Mouse (Mus musculus): Measurements from ENCODE around the gene Sept1.
"Not testable (repeated sequence)": the region's sequence is repeated elsewhere in the genome, so short reads cannot be mapped to it uniquely, and the experiment has no call there.

Gene Sept1

GRCm38 (mm10) chr7:127194011-127194632 lies 38.8 kb downstream of the Sept1 start:
- no peak for DNase-seq (ENCODE audit: low spot score in 2 of 2)

GRCm38 (mm10) chr7:127192989-127193388 lies 39.9 kb downstream of the Sept1 start:
- no peak for DNase-seq (ENCODE audit: low spot score in 2 of 2)

- no peak for DNase-seq (ENCODE audit: low spot score in 2 of 2)
Observed at GRCm38 (mm10) chr7:127190672-127191071, 42.3 kb downstream of the Sept1 start.

GRCm38 (mm10) chr7:127188305-127189276 lies 44.3 kb downstream of the Sept1 start:
- DNase-seq (ENCODE audit: low spot score in 2 of 2), result no peak

GRCm38 (mm10) chr7:127187351-127187750 lies 45.6 kb downstream of the Sept1 start:
- no peak for DNase-seq (ENCODE audit: low spot score in 2 of 2)

GRCm38 (mm10) chr7:127185601-127186000 lies 47.3 kb downstream of the Sept1 start:
- DNase-seq (ENCODE audit: low spot score in 2 of 2), result no peak

GRCm38 (mm10) chr7:127184720-127185119 lies 48.2 kb downstream of the Sept1 start:
- DNase-seq (ENCODE audit: low spot score in 2 of 2), result no peak

GRCm38 (mm10) chr7:127183828-127184227 lies 49.1 kb downstream of the Sept1 start:
- no peak for DNase-seq (ENCODE audit: low spot score in 2 of 2)

- no peak for DNase-seq (ENCODE audit: low spot score in 2 of 2)
Observed at GRCm38 (mm10) chr7:127183345-127183744, 49.6 kb downstream of the Sept1 start.

- not testable (repeated sequence) for DNase-seq (ENCODE audit: low spot score in 2 of 2)
Observed at GRCm38 (mm10) chr7:127181724-127182123, 51.2 kb downstream of the Sept1 start.

- DNase-seq (ENCODE audit: low spot score in 2 of 2), result no peak
Observed at GRCm38 (mm10) chr7:127180783-127181182, 52.1 kb downstream of the Sept1 start.

GRCm38 (mm10) chr7:127176937-127177336 lies 56.0 kb downstream of the Sept1 start:
- no peak for DNase-seq (ENCODE audit: low spot score in 2 of 2)

- DNase-seq (ENCODE audit: low spot score in 2 of 2), result no peak
Observed at GRCm38 (mm10) chr7:127166501-127166900, 66.4 kb downstream of the Sept1 start.

GRCm38 (mm10) chr7:127165607-127166493 lies 67.1 kb downstream of the Sept1 start:
- no peak for DNase-seq (ENCODE audit: low spot score in 2 of 2)
